8 mouse cellular contexts compared by ENCODE assay signal in the genomic region with DNA sequence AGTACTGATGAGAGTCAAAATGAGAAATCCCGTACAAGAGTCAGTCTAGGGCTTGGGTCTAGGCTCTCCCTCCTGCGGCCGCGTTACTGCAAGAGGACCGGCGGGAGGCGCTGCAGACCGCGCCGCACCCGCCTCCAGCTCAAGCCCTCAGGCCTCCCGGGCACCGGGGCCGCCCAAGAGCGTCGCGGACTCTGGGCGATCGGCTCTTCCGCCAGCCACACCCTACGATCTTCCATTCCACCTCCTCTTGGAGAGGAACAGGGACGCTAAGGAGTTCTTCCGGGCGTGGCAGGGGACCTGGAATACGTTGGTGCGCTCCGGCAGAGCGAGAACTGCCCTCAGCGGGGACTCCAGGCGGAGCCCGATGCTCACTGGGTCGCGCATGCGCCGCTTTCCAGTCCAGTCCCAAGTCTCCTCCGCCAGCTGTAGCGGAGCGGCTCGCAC. TPM values are rescaled to one million over a fixed set of nuclear protein-coding genes. Genes with fewer than 3 reads are reported as not detected.
DNase-seq lines count a peak whose midpoint lies in the region; ATAC-seq and TF ChIP-seq lines count a peak whose summit lies in the region.

No protein-coding gene starts in this region.

- TF ChIP-seq POLR2A in bone marrow, adult 2 months (IDR thresholded peaks at IDR 0.05; ENCODE audit: borderline replicate concordance, control insufficient read depth, low read depth, low read length): no peak
- TF ChIP-seq POLR2A in spleen, adult 2 months (IDR thresholded peaks at IDR 0.05; ENCODE audit: low read depth, low read length): no peak

- no peaks in the 10 kb centered on the region for H3K9me3 ChIP-seq in embryonic facial prominence, embryonic 14.5 days (ENCODE audit: control insufficient read depth, low read length)
- H3K9me3 ChIP-seq in heart, embryonic 10.5 days: no peaks in the 10 kb centered on the region
- H3K9me3 ChIP-seq in limb, embryonic 15.5 days: no peaks in the 10 kb centered on the region
- no peaks in the 10 kb centered on the region for H3K9me3 ChIP-seq in midbrain, embryonic 15.5 days

- H3K4me2 ChIP-seq in embryonic facial prominence, embryonic 14.5 days (ENCODE audit: low read depth, low read length): peak overlapping the region; percentile 68
- peak overlapping the region; percentile 64 for H3K4me2 ChIP-seq in limb, embryonic 15.5 days
- H3K4me2 ChIP-seq in midbrain, embryonic 15.5 days: peak overlapping the region; percentile 62

- H3K27me3 ChIP-seq in embryonic facial prominence, embryonic 14.5 days (replicated peaks; ENCODE audit: control insufficient read depth, insufficient read depth, low read length): no peaks in the 10 kb centered on the region
- peaks cover 34% of the 10 kb centered on the region; the same call in 1 of the 2 replicates for H3K27me3 ChIP-seq in heart, embryonic 10.5 days (ENCODE audit: insufficient read depth, poor library complexity, severe bottlenecking)
- no peaks in the 10 kb centered on the region for H3K27me3 ChIP-seq in limb, embryonic 15.5 days
- H3K27me3 ChIP-seq in midbrain, embryonic 15.5 days (replicated peaks): 0 out of 2 replicates have a peak, but pooled peaks cover 3% of the 10 kb centered on the region
- no peaks in the 10 kb centered on the region for H3K27me3 ChIP-seq in spleen, adult 2 months (ENCODE audit: control insufficient read depth, insufficient read depth, low read length)

- under 1% methylated on average over 39 of the region's 39 CpGs for WGBS in bone marrow, adult 2 months
- under 1% methylated on average over 37 of the region's 39 CpGs for WGBS in embryonic facial prominence, embryonic 14.5 days
- WGBS in heart, embryonic 10.5 days: under 1% methylated on average over 39 of the region's 39 CpGs
- under 1% methylated on average over 39 of the region's 39 CpGs for WGBS in limb, embryonic 15.5 days
- under 1% methylated on average over 39 of the region's 39 CpGs for WGBS in midbrain, embryonic 15.5 days
- 1% methylated on average over 39 of the region's 39 CpGs for WGBS in spleen, adult 2 months

- H3K4me3 ChIP-seq in bone marrow, adult 2 months (replicated peaks; ENCODE audit: control insufficient read depth, low read depth, low read length): peak overlapping the region; percentile 67
- H3K4me3 ChIP-seq in embryonic facial prominence, embryonic 14.5 days (ENCODE audit: low read depth, low read length): peak overlapping the region; percentile 53
- H3K4me3 ChIP-seq in heart, embryonic 10.5 days: peak overlapping the region; percentile 64
- H3K4me3 ChIP-seq in limb, embryonic 15.5 days: peak overlapping the region; percentile 49
- H3K4me3 ChIP-seq in midbrain, embryonic 15.5 days: peak overlapping the region; percentile 66
- peak overlapping the region; percentile 71; the same call in 1 of the 2 replicates for H3K4me3 ChIP-seq in spleen, adult 2 months (ENCODE audit: extremely low read depth, insufficient read depth, insufficient read length)

- peak; percentile 91 for DNase-seq in embryonic facial prominence, embryonic 14.5 days (ENCODE audit: low spot score)
- DNase-seq in heart, embryonic 10.5 days (ENCODE audit: low spot score): peak; percentile 85
- peak; percentile 66 for DNase-seq in kidney, adult 9 months
- DNase-seq in spleen, adult 2 months (ENCODE audit: low read depth in 1 of 2, low spot score in 2 of 2): peak in 1 of 2 experiments; percentile 54
- no peak for DNase-seq in c-Kit-positive CD71-positive TER-119-positive erythroid progenitor cells, embryonic 14.5 days (ENCODE audit: low spot score)

- peak; percentile 74 for TF ChIP-seq CTCF in bone marrow, adult 2 months (IDR thresholded peaks at IDR 0.05; ENCODE audit: control insufficient read depth, insufficient read depth, low read length)
- peak; percentile 90 for TF ChIP-seq CTCF in spleen, adult 2 months (IDR thresholded peaks at IDR 0.05; ENCODE audit: extremely low read depth, insufficient read depth, insufficient read length, insufficient replicate concordance)

- peak overlapping the region; percentile 82 for H3K9ac ChIP-seq in embryonic facial prominence, embryonic 14.5 days (ENCODE audit: low read depth, low read length)
- H3K9ac ChIP-seq in limb, embryonic 15.5 days: peak overlapping the region; percentile 46
- H3K9ac ChIP-seq in midbrain, embryonic 15.5 days: peak overlapping the region; percentile 67

- H3K4me1 ChIP-seq in bone marrow, adult 2 months (ENCODE audit: control insufficient read depth, insufficient read depth, low read length): no peaks in the 10 kb centered on the region
- 0 out of 2 replicates have a peak, but pooled peaks cover 6% of the 10 kb centered on the region for H3K4me1 ChIP-seq in embryonic facial prominence, embryonic 14.5 days (ENCODE audit: control insufficient read depth, insufficient read depth, low read length)
- peaks cover 7% of the 10 kb centered on the region; the same call in 1 of the 2 replicates for H3K4me1 ChIP-seq in heart, embryonic 10.5 days
- H3K4me1 ChIP-seq in limb, embryonic 15.5 days: peaks cover 18% of the 10 kb centered on the region; the same call in 1 of the 2 replicates
- peaks cover 3% of the 10 kb centered on the region; the same call in 1 of the 2 replicates for H3K4me1 ChIP-seq in midbrain, embryonic 15.5 days
- H3K4me1 ChIP-seq in spleen, adult 2 months (ENCODE audit: control insufficient read depth, insufficient read depth, insufficient read length): no peaks in the 10 kb centered on the region

- no peak overlapping the region for H3K27ac ChIP-seq in bone marrow, adult 2 months (ENCODE audit: control insufficient read depth, insufficient read depth, low read depth, low read length, poor library complexity)
- peak overlapping the region; percentile 64; the same call in 1 of the 2 replicates for H3K27ac ChIP-seq in embryonic facial prominence, embryonic 14.5 days (replicated peaks; ENCODE audit: low read depth, low read length)
- H3K27ac ChIP-seq in heart, embryonic 10.5 days: peak overlapping the region; percentile 84
- peak overlapping the region; percentile 83 for H3K27ac ChIP-seq in limb, embryonic 15.5 days
- H3K27ac ChIP-seq in midbrain, embryonic 15.5 days: peak overlapping the region; percentile 65; the same call in 1 of the 2 replicates
- no peak overlapping the region for H3K27ac ChIP-seq in spleen, adult 2 months (ENCODE audit: insufficient read depth, low read length)

- ATAC-seq in embryonic facial prominence, embryonic 14.5 days (ENCODE audit: low read depth): peak; percentile 97
- peak; percentile 91 for ATAC-seq in limb, embryonic 15.5 days (ENCODE audit: insufficient number of reproducible peaks, low FRiP score, low TSS enrichment, low read depth)
- ATAC-seq in midbrain, embryonic 15.5 days (replicated peaks): peak; percentile 97

- no peaks in the 10 kb centered on the region for H3K36me3 ChIP-seq in embryonic facial prominence, embryonic 14.5 days (ENCODE audit: control insufficient read depth, insufficient read depth, low read length)
- no peaks in the 10 kb centered on the region for H3K36me3 ChIP-seq in heart, embryonic 10.5 days
- no peaks in the 10 kb centered on the region for H3K36me3 ChIP-seq in limb, embryonic 15.5 days
- no peaks in the 10 kb centered on the region for H3K36me3 ChIP-seq in midbrain, embryonic 15.5 days (replicated peaks)
- H3K36me3 ChIP-seq in spleen, adult 2 months (ENCODE audit: control insufficient read depth, insufficient read depth, low read length): no peaks in the 10 kb centered on the region

RNA-seq across cellular contexts. Expression of a gene that starts 17.5 kb away (rescaled TPM):
- polyA plus RNA-seq in bone marrow, adult 2 months (2011; ENCODE audit: insufficient read depth, insufficient read length, low replicate concordance, missing spikeins): 2.8 and 17.3 TPM in 2 replicates
- 24.4 and 27.5 TPM in 2 replicates for polyA plus RNA-seq in embryonic facial prominence, embryonic 14.5 days (2014; fragmentation: Nextera tagmentation; extraction: Ambion mirVana)
- polyA plus RNA-seq in heart, embryonic 10.5 days (2016; fragmentation: Nextera tagmentation; extraction: Ambion mirVana): 2.1 TPM in 2 replicates
- polyA plus RNA-seq in limb, embryonic 15.5 days (2015; fragmentation: Nextera tagmentation; extraction: Ambion mirVana): 46.1 and 46.9 TPM in 2 replicates
- 2.6 and 3.0 TPM in 2 replicates for polyA plus RNA-seq in midbrain, embryonic 15.5 days (2015; fragmentation: Nextera tagmentation; extraction: Ambion mirVana)
- 15.8 and 19.1 TPM in 2 replicates for polyA plus RNA-seq in spleen, adult 2 months (2012; rRNA removed)

Comparison
In these comparisons a context has a peak if more than half of its experiments do, and no peak if none do; other contexts are left out.
1. H3K27ac ChIP-seq: peak in embryonic facial prominence, embryonic 14.5 days (single experiment), heart, embryonic 10.5 days (single experiment), limb, embryonic 15.5 days (single experiment) and midbrain, embryonic 15.5 days (single experiment); none in bone marrow, adult 2 months (single experiment) and spleen, adult 2 months (single experiment).
2. Peak in every context shown above with its lines, with median percentiles within 50 percentile points of each other: H3K4me3 ChIP-seq, ATAC-seq, H3K4me2 ChIP-seq and H3K9ac ChIP-seq.